Mouse (Mus musculus): ENCODE data around the gene Stxbp2.

The Stxbp2 gene

GRCm38 (mm10) chr8:3682435-3682834 lies 51.7 kb downstream of the Stxbp2 start:
- DNase-seq (ENCODE audit: low spot score in 2 of 2): no peak

- DNase-seq (ENCODE audit: low spot score in 2 of 2): no peak
Measured at GRCm38 (mm10) chr8:3683408-3684176, 52.8 kb downstream of the Stxbp2 start.

- DNase-seq (ENCODE audit: low spot score in 2 of 2): no peak
Measured at GRCm38 (mm10) chr8:3684530-3684929, 53.8 kb downstream of the Stxbp2 start.

GRCm38 (mm10) chr8:3685422-3685821 lies 54.7 kb downstream of the Stxbp2 start:
- DNase-seq (ENCODE audit: low spot score in 2 of 2): no peak

GRCm38 (mm10) chr8:3687537-3687936 lies 56.8 kb downstream of the Stxbp2 start:
- no peak for DNase-seq (ENCODE audit: low spot score in 2 of 2)

GRCm38 (mm10) chr8:3690774-3691173 lies 60.0 kb downstream of the Stxbp2 start:
- no peak for DNase-seq (ENCODE audit: low spot score in 2 of 2)
